Mouse (Mus musculus) lung, postnatal 36 days (tissue): ENCODE results near the gene Olfr1355.
"Not testable (repeated sequence)": the region's sequence is repeated elsewhere in the genome, so short reads cannot be mapped to it uniquely, and the experiment has no call there.

Source experiments
- DNase-seq: peaks from one replicate; pipeline ENCODE4 v3.0.0; 2022; ENCODE audit warnings: mixed read lengths

Olfr1355 gene

GRCm38 (mm10) chr10:78875240-78875639 lies at the start of gene Olfr1355:
Gene Olfr1355, plus strand, starts transcription at chr10:78875540.
- DNase-seq, result no peak

GRCm38 (mm10) chr10:78840456-78840855 lies 34.9 kb upstream of the Olfr1355 start:
- not testable (repeated sequence) for DNase-seq

GRCm38 (mm10) chr10:78852066-78852465 lies 23.3 kb upstream of the Olfr1355 start, which contains the start of gene Olfr1356:
Gene Olfr1356, minus strand, starts transcription at chr10:78852166.
- DNase-seq, result no peak

GRCm38 (mm10) chr10:78912871-78913270 lies 37.5 kb downstream of the Olfr1355 start, which contains the start of gene Olfr1354:
Gene Olfr1354, plus strand, starts transcription at chr10:78913171.
- not testable (repeated sequence) for DNase-seq
